Mouse (Mus musculus) erythroblast, embryonic 14.5 days (primary cell): ENCODE measurements around the gene Dnajb3. TPM values are rescaled to one million over a fixed set of nuclear protein-coding genes. Genes with fewer than 3 reads are reported as not detected.
A peak's percentile ranks its signal among the peaks of the same experiment; 100 is the strongest.

Source experiments
- H3K27me3 ChIP-seq: 2 replicates; pipeline ENCODE4 v1.6.1; 2012; ENCODE audit warnings: inconsistent platforms; ENCODE audit not compliant: control insufficient read depth
- H3K36me3 ChIP-seq: 2 replicates; pipeline ENCODE4 v1.6.1; 2012; ENCODE audit warnings: mild to moderate bottlenecking, inconsistent platforms; ENCODE audit not compliant: control insufficient read depth
- H3K4me1 ChIP-seq: 2 replicates; pipeline ENCODE4 v1.6.1; 2012; ENCODE audit warnings: inconsistent platforms; ENCODE audit not compliant: control insufficient read depth
- H3K4me3 ChIP-seq: replicated peaks from 2 replicates; pipeline ENCODE3; 2012; ENCODE audit warnings: moderate library complexity, mild to moderate bottlenecking, inconsistent platforms
- H3K9me3 ChIP-seq: 2 replicates; pipeline ENCODE4 v1.6.1; 2012; ENCODE audit warnings: low read length, inconsistent platforms, mixed read lengths; ENCODE audit not compliant: control insufficient read depth
- GATA1 ChIP-seq: IDR thresholded peaks from 2 replicates; pipeline ENCODE4 v1.6.1; 2012; ENCODE audit warnings: low read length, inconsistent platforms, mixed read lengths
- TAL1 ChIP-seq: IDR thresholded peaks from 3 replicates; pipeline ENCODE4 v1.6.1; 2012; ENCODE audit warnings: low read length, inconsistent platforms, mixed read lengths
- polyA plus RNA-seq: library from polyadenylated mRNA; stranded (reverse); fragments of >175 nt; gene quantifications from 2 replicates; pipeline ENCODE4 v1.2.3, GENCODE M21; 2012

The Dnajb3 gene
- polyA plus RNA-seq, result 5.5 and 6.1 TPM in 2 replicates

GRCm38 (mm10) chr1:88205294-88205922, at the start of gene Dnajb3:
Gene Dnajb3 (minus strand): TSS chr1:88205782.
- peaks cover 41% of the 10 kb centered on the region for H3K36me3 ChIP-seq
- H3K9me3 ChIP-seq, result peaks cover 16% of the 10 kb centered on the region
- peaks cover 65% of the 10 kb centered on the region for H3K4me1 ChIP-seq
- H3K4me3 ChIP-seq, result peak within 1 kb of the TSS; percentile 81
- TF ChIP-seq TAL1 (no peak), GATA1 (peak; percentile 27; the same call in 1 of the 2 replicates)
- H3K27me3 ChIP-seq, result peaks cover 2% of the 10 kb centered on the region

GRCm38 (mm10) chr1:88254793-88255465, 49.3 kb upstream of the Dnajb3 start:
- Histone ChIP-seq H3K9me3 (peaks cover 42% of the 10 kb centered on the region), H3K27me3 (0 out of 2 replicates have a peak, but pooled peaks cover 2% of the 10 kb centered on the region), H3K4me3 (no peak overlapping the region), H3K4me1 (peaks cover 7% of the 10 kb centered on the region), H3K36me3 (peaks cover 8% of the 10 kb centered on the region)
- TF ChIP-seq TAL1 (no peak), GATA1 (no peak)

GRCm38 (mm10) chr1:88253540-88253939, 48.0 kb upstream of the Dnajb3 start:
- no peaks in the 10 kb centered on the region for H3K4me1 ChIP-seq
- H3K9me3 ChIP-seq, result peaks cover 55% of the 10 kb centered on the region
- no peak overlapping the region for H3K4me3 ChIP-seq
- no peaks in the 10 kb centered on the region for H3K36me3 ChIP-seq
- TF ChIP-seq GATA1 (no peak), TAL1 (no peak)
- H3K27me3 ChIP-seq, result 0 out of 2 replicates have a peak, but pooled peaks cover 2% of the 10 kb centered on the region

DNA sequence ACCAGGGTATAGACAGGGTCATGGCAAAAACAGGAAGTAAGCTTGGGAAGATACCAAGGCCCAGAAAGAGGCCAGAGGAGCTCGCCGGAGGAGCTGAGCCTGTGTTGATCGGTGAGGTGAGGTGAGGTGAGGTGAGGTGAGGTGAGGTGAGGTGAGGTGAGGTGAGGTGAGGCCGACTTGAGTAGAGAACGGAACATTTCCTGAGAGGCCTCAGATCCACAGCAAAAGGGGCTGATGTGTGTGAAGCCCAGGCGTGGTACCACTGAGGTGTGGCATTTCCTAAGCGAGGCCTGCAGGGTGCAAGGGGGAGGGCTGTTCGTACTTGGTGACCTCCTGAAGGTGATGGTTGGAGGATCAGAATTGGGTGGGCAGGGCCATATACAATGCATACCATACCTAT, 47.5 kb upstream of the Dnajb3 start:
- no peak overlapping the region for H3K4me3 ChIP-seq
- H3K4me1 ChIP-seq, result no peaks in the 10 kb centered on the region
- H3K27me3 ChIP-seq, result 0 out of 2 replicates have a peak, but pooled peaks cover 2% of the 10 kb centered on the region
- TF ChIP-seq TAL1, result no peak
- TF ChIP-seq GATA1, result no peak
- H3K9me3 ChIP-seq, result peaks cover 60% of the 10 kb centered on the region
- H3K36me3 ChIP-seq, result no peaks in the 10 kb centered on the region

GRCm38 (mm10) chr1:88250023-88250422, 44.4 kb upstream of the Dnajb3 start:
- Histone ChIP-seq H3K9me3 (peaks cover 66% of the 10 kb centered on the region), H3K27me3 (peaks cover 2% of the 10 kb centered on the region; the same call in 1 of the 2 replicates), H3K36me3 (no peaks in the 10 kb centered on the region), H3K4me1 (no peaks in the 10 kb centered on the region), H3K4me3 (no peak overlapping the region)
- no peak for TF ChIP-seq GATA1
- TF ChIP-seq TAL1, result no peak

GRCm38 (mm10) chr1:88249596-88249995, 44.0 kb upstream of the Dnajb3 start:
- TF ChIP-seq TAL1 (no peak), GATA1 (no peak)
- Histone ChIP-seq H3K9me3 (peaks cover 65% of the 10 kb centered on the region), H3K4me3 (no peak overlapping the region), H3K27me3 (peaks cover 2% of the 10 kb centered on the region; the same call in 1 of the 2 replicates), H3K4me1 (no peaks in the 10 kb centered on the region), H3K36me3 (no peaks in the 10 kb centered on the region)

DNA sequence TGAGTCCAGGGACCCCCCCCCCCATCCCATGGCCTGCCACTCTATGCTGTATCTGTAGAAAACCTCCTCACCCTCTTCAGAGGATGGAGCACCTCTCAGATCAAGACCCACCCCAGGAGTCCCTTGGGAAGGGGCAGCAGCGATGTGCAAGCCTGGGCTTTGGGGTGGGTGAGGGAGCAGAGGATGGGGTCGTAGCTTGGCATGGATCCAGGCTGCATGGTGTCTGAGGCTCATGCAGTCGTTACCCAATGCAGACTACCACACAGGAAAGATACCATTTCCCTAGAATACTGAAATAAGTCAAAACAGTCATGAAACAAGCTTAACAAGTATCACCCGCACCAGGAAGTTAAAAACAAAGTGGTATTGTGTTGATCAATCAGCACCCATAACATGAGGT, 43.1 kb upstream of the Dnajb3 start:
- TF ChIP-seq GATA1 (no peak), TAL1 (no peak)
- no peak overlapping the region for H3K4me3 ChIP-seq
- H3K27me3 ChIP-seq, result peaks cover 2% of the 10 kb centered on the region; the same call in 1 of the 2 replicates
- H3K9me3 ChIP-seq, result peaks cover 71% of the 10 kb centered on the region
- H3K4me1 ChIP-seq, result no peaks in the 10 kb centered on the region
- no peaks in the 10 kb centered on the region for H3K36me3 ChIP-seq

DNA sequence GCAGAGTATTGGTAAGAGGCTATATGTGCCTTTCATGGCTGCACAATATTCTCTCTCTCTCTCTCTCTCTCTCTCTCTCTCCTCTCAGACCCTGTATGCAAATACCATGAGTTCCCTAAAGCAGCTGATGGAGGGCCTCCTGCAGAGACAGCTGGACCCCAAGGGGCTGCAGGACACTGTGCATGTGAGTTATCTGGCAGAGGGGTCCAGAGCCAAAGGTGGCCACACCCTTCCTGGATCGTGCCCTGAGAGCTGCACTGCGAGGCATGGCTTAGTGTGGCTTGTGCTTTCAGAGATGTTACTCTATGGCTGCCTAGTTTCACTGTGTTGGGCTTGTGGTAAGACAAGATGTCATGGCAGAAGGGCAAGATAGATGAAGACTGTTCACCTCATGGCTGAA, 42.1 kb upstream of the Dnajb3 start:
- H3K9me3 ChIP-seq, result peaks cover 70% of the 10 kb centered on the region
- H3K4me3 ChIP-seq, result no peak overlapping the region
- H3K27me3 ChIP-seq, result peaks cover 2% of the 10 kb centered on the region; the same call in 1 of the 2 replicates
- TF ChIP-seq GATA1 (no peak), TAL1 (no peak)
- no peaks in the 10 kb centered on the region for H3K36me3 ChIP-seq
- no peaks in the 10 kb centered on the region for H3K4me1 ChIP-seq

- Histone ChIP-seq H3K4me1 (no peaks in the 10 kb centered on the region), H3K36me3 (no peaks in the 10 kb centered on the region), H3K9me3 (peaks cover 70% of the 10 kb centered on the region), H3K27me3 (no peaks in the 10 kb centered on the region; the same call in 1 of the 2 replicates), H3K4me3 (no peak overlapping the region)
- no peak for TF ChIP-seq GATA1
- TF ChIP-seq TAL1, result no peak
Measured at GRCm38 (mm10) chr1:88246386-88246785, 40.8 kb upstream of the Dnajb3 start.

DNA sequence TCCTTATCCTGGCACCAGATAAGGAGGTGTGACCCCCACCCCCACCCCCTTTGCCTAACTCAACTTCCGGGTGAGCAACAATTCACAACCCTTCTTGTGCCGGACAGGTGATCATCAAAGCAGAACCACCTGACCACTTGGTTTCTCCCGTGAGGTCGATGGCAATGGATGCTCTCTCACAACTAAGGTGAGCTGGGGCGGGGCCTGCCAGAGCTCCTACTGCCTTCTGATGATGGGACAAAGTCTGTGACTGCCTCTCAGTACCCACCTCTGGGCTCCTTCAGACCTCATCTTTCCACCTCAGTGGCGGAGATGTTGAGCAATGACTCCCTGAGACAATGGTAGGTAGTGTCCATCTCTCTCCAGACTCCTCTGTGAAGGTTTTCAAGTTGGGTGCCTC, 40.3 kb upstream of the Dnajb3 start:
- Histone ChIP-seq H3K36me3 (no peaks in the 10 kb centered on the region), H3K9me3 (peaks cover 71% of the 10 kb centered on the region), H3K4me3 (no peak overlapping the region), H3K4me1 (no peaks in the 10 kb centered on the region), H3K27me3 (no peaks in the 10 kb centered on the region; the same call in 1 of the 2 replicates)
- TF ChIP-seq TAL1 (no peak), GATA1 (no peak)
